Mouse (Mus musculus): ENCODE measurements around the gene Disc1. TPM values are rescaled to one million over a fixed set of nuclear protein-coding genes. Genes with fewer than 3 reads are reported as not detected.

Disc1 gene
- total and polyA plus RNA-seq, 3 experiments = not detected

DNA sequence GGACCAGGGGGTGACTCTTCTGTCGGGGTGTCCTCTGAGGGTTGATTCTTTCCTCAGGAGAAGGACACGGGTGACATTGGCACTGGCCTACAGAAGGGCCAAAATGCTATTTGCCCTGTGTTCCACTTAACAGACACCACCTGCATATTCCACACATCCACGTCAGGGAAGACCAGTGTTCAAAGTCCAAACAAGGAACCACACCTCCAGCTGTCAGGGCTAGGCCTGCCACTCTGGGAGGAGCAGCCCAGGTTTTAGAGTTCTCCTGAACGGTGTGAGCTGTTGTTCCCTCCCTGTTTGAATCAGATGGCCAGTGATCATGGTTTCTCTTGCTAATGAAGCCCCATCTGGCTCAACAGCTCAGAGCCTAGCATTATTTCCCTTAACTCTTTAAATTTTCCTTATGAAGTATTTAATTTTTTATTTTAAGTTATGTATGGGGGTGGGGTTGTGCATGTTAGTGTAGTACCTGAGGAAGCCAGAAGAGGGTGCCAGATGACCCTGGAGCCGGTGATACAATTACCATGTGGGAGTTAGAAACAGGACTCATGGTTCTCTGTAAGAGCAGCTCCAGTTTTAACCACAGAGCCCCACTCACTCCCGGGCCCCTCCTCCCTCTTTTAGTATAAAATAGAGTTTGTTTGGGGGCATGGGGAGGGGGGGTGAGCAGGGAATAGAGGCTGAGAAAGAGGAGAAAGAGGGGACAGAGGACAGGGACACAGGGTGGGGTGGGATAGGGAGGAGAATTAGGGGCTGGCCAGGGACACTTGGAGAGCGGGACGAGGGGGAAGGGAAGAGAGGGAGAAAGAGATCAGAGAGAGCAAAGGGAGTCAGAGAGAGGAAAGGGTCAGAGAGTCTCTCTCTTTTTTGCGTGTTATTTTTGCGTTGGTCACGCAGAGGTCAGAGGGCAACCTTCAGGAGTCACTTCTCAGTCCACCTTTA lies 111.8 kb downstream of the Disc1 start (continued):
- TF ChIP-seq JUN (IDR thresholded peaks at IDR 0.05; ENCODE audit: insufficient read depth, low read depth, low read length) (no peak), MEF2A (IDR thresholded peaks at IDR 0.05; ENCODE audit: borderline replicate concordance, low read depth, low read length) (no peak), ETS1 (conservative IDR thresholded peaks at IDR 0.05; ENCODE audit: low read depth, low read length) (no peak), PAX5 (IDR thresholded peaks at IDR 0.05; ENCODE audit: low read length) (no peak)

DNA sequence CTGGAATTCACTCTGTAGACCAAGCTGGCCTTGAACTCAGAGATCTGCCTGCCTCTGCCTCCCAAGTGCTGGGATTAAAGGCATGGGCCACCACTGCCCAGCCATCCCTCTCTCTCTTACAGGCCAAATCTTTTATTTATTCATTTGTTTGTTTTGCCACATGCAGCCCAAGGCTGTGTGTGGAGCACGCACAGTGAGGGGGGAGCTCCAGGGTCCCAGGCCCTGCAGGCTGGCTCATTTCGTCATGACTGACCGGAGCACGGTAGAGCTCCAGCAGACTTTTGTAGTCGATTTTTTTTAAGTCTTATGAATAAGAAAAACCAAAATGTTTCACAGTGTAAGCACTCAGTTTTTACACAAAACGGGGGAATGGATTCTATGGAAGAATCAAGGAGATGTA lies 112.5 kb downstream of the Disc1 start:
- Histone ChIP-seq H3K27ac (ENCODE audit: insufficient read depth, low read depth) (no peak overlapping the region), H3K4me3 (replicated peaks in 1 of 3; ENCODE audit: low read depth in 2 of 3, low read length in 2 of 3, poor library complexity in 1 of 3) (no peak overlapping the region), H3K36me3 (replicated peaks in 1 of 2; ENCODE audit: control insufficient read depth in 1 of 2, insufficient read depth in 1 of 2, low read length in 1 of 2) (no peaks in the 10 kb centered on the region), H3K4me1 (ENCODE audit: control insufficient read depth in 1 of 2, insufficient read depth in 2 of 2) (no peaks in the 10 kb centered on the region), H3K27me3 (replicated peaks) (peaks cover 59% of the 10 kb centered on the region), H3K79me2 (replicated peaks; ENCODE audit: control insufficient read depth, extremely low read depth, insufficient read depth, poor library complexity, severe bottlenecking) (no peaks in the 10 kb centered on the region), H3K4me2 (ENCODE audit: insufficient read depth, low read depth, poor library complexity, severe bottlenecking) (no peak overlapping the region), H3K9me3 (replicated peaks; ENCODE audit: low read length) (no peaks in the 10 kb centered on the region), H3K9ac (ENCODE audit: insufficient read depth, low read depth) (no peak overlapping the region)
- no peak for TF ChIP-seq PAX5 (IDR thresholded peaks at IDR 0.05; ENCODE audit: low read length)
- TF ChIP-seq BHLHE40 (IDR thresholded peaks at IDR 0.05; ENCODE audit: low read depth, low read length) = no peak
- no peak for TF ChIP-seq TCF12 (IDR thresholded peaks at IDR 0.05; ENCODE audit: low read depth, low read length)
- TF ChIP-seq JUN (IDR thresholded peaks at IDR 0.05; ENCODE audit: insufficient read depth, low read depth, low read length) = no peak
- no peak for TF ChIP-seq POLR2A (IDR thresholded peaks at IDR 0.05; ENCODE audit: low read depth, low read length)
- TF ChIP-seq POLR2AphosphoS2 (IDR thresholded peaks at IDR 0.05; ENCODE audit: low read depth, low read length) = no peak
- TF ChIP-seq UBTF (IDR thresholded peaks at IDR 0.05; ENCODE audit: low read depth, low read length) = no peak
- dilution Hi-C loops (cut with MboI; ENCODE audit: extremely low pct_ligation_motif_present, extremely low pct_unique_long_range_greater_than_20kb, low sequenced_read_pairs) (no loop called here), in situ Hi-C loops (cut with MboI; ENCODE audit: low pct_ligation_motif_present, low pct_unique_long_range_greater_than_20kb, low sequenced_read_pairs) (loop anchor here (25.0 kb wide), 1 partner anchor 104 kb away; the partner anchor contains the start of gene Disc1)
- DNase-seq (ENCODE audit: extremely low read depth) = no peak

DNA sequence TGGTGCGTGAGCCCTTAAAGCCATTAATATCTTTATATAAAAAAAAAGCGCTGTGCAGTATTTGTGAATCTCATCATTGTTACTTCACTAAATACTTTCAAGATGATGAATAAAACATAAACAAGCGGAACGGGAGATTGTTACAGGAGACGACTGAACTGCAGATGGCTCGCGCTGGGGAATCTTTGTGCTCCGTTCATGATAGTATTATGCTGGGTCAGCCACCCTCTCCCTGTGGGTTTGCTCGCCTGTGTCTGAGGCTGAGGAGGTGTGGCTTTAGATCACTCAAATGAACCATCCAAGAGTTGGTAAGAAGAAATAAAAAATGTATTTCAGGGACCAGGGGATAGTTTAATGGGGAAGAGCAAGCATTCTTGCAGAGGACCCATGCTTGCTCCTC lies 113.0 kb downstream of the Disc1 start:
- dilution Hi-C loops (cut with MboI; ENCODE audit: extremely low pct_ligation_motif_present, extremely low pct_unique_long_range_greater_than_20kb, low sequenced_read_pairs) = no loop called here

More for the DNA sequence above, 113.0 kb downstream of the Disc1 start:
- H3K27ac ChIP-seq (ENCODE audit: insufficient read depth, low read depth) = no peak overlapping the region
- no peaks in the 10 kb centered on the region for H3K79me2 ChIP-seq (replicated peaks; ENCODE audit: control insufficient read depth, extremely low read depth, insufficient read depth, poor library complexity, severe bottlenecking)
- no peaks in the 10 kb centered on the region for H3K36me3 ChIP-seq (replicated peaks in 1 of 2; ENCODE audit: control insufficient read depth in 1 of 2, insufficient read depth in 1 of 2, low read length in 1 of 2)
- no peak overlapping the region for H3K4me3 ChIP-seq (replicated peaks in 1 of 3; ENCODE audit: low read depth in 2 of 3, low read length in 2 of 3, poor library complexity in 1 of 3)
- H3K4me1 ChIP-seq (ENCODE audit: control insufficient read depth in 1 of 2, insufficient read depth in 2 of 2) = no peaks in the 10 kb centered on the region
- TF ChIP-seq POLR2A (IDR thresholded peaks at IDR 0.05; ENCODE audit: low read depth, low read length) (no peak), KAT2A (IDR thresholded peaks at IDR 0.05; ENCODE audit: insufficient replicate concordance, low read length) (no peak), JUN (IDR thresholded peaks at IDR 0.05; ENCODE audit: insufficient read depth, low read depth, low read length) (no peak), IRF4 (IDR thresholded peaks at IDR 0.05; ENCODE audit: low read depth, low read length) (no peak), USF2 (conservative IDR thresholded peaks at IDR 0.05; ENCODE audit: low read depth, low read length) (no peak), BHLHE40 (IDR thresholded peaks at IDR 0.05; ENCODE audit: low read depth, low read length) (no peak), ZKSCAN1 (IDR thresholded peaks at IDR 0.05; ENCODE audit: borderline replicate concordance, low read depth, low read length) (no peak), NRF1 (IDR thresholded peaks at IDR 0.05; ENCODE audit: low read depth, low read length) (no peak), CTCF (conservative IDR thresholded peaks at IDR 0.05 in 1 of 2, IDR thresholded peaks at IDR 0.05 in 1 of 2; ENCODE audit: low read depth in 2 of 2, low read length in 2 of 2) (no peak), ELF1 (IDR thresholded peaks at IDR 0.05; ENCODE audit: low read depth, low read length) (no peak)
- H3K27me3 ChIP-seq (replicated peaks) = peaks cover 57% of the 10 kb centered on the region
- in situ Hi-C loops (cut with MboI; ENCODE audit: low pct_ligation_motif_present, low pct_unique_long_range_greater_than_20kb, low sequenced_read_pairs) = loop anchor here (25.0 kb wide), 1 partner anchor 105 kb away; the partner anchor contains the start of gene Disc1
- no peak for DNase-seq (ENCODE audit: extremely low read depth)
- no peak overlapping the region for H3K4me2 ChIP-seq (ENCODE audit: insufficient read depth, low read depth, poor library complexity, severe bottlenecking)
- no peak overlapping the region for H3K9ac ChIP-seq (ENCODE audit: insufficient read depth, low read depth)
- no peaks in the 10 kb centered on the region for H3K9me3 ChIP-seq (replicated peaks; ENCODE audit: low read length)
